Mouse (Mus musculus) kidney, adult 2 months (tissue): ENCODE data around the gene Slc5a3.

Experiments used
- CTCF ChIP-seq: fragments of 200-500 bp; conservative IDR thresholded peaks from 2 replicates; pipeline ENCODE4 v1.5.1; 2011; ENCODE audit warnings: low read depth, mild to moderate bottlenecking, control low read depth, low read length, moderate library complexity, mixed read lengths; ENCODE audit not compliant: insufficient read depth, insufficient read length
- POLR2A ChIP-seq: fragments of 200-500 bp; IDR thresholded peaks from one replicate; pipeline ENCODE4 v1.6.1; 2011; ENCODE audit warnings: low read depth, low read length, control low read depth

- no peak for TF ChIP-seq CTCF
- no peak for TF ChIP-seq POLR2A
These were observed 18.7 kb upstream of the Slc5a3 start for GRCm38 (mm10) chr16:92039421-92039820.
